Mouse (Mus musculus) heart, adult 2 months (tissue): Measurements from ENCODE around the gene Syn3. TPM values are rescaled to one million over a fixed set of nuclear protein-coding genes. Genes with fewer than 3 reads are reported as not detected.

Experiments
- DNase-seq, 2 experiments: peaks; one replicate each; pipeline ENCODE4 v3.0.0; 2021
- H3K27ac ChIP-seq: fragments of 200-600 bp; 2 replicates; pipeline ENCODE4 v1.8.1; 2022
- H3K27me3 ChIP-seq: fragments of 200-500 bp; 2 replicates; pipeline ENCODE4 v1.6.1; 2012; ENCODE audit warnings: mild to moderate bottlenecking, low read length, inconsistent platforms, mixed read lengths; ENCODE audit not compliant: control insufficient read depth, insufficient read depth
- H3K36me3 ChIP-seq: fragments of 200-500 bp; 2 replicates; pipeline ENCODE4 v1.6.1; 2012; ENCODE audit warnings: low read length, inconsistent platforms; ENCODE audit not compliant: control insufficient read depth, insufficient read depth
- H3K4me1 ChIP-seq: fragments of 200-500 bp; 2 replicates; pipeline ENCODE4 v1.6.1; 2011; ENCODE audit warnings: low read length; ENCODE audit not compliant: control insufficient read depth, insufficient read depth
- H3K4me3 ChIP-seq: fragments of 200-600 bp; 2 replicates; pipeline ENCODE4 v1.8.1; 2022
- H3K79me2 ChIP-seq: fragments of 200-500 bp; replicated peaks from 2 replicates; pipeline ENCODE4 v1.6.1; 2012; ENCODE audit warnings: mild to moderate bottlenecking, inconsistent platforms, low read length, moderate library complexity, mixed read lengths; ENCODE audit not compliant: control insufficient read depth, insufficient read depth
- H3K9ac ChIP-seq: fragments of 200-500 bp; 2 replicates; pipeline ENCODE4 v1.6.1; 2012; ENCODE audit warnings: low read depth, mild to moderate bottlenecking, control low read depth, inconsistent platforms, low read length, mixed read lengths
- CTCF ChIP-seq: fragments of 200-600 bp; IDR thresholded peaks from 2 replicates; pipeline ENCODE4 v1.8.1; 2022; ENCODE audit warnings: antibody characterized with exemption, mild to moderate bottlenecking, moderate library complexity
- EP300 ChIP-seq: fragments of 200-500 bp; IDR thresholded peaks from 2 replicates; pipeline ENCODE4 v1.6.1; 2011; ENCODE audit warnings: low read depth, low read length, control low read depth; ENCODE audit not compliant: insufficient read depth
- POLR2A ChIP-seq: fragments of 200-500 bp; IDR thresholded peaks from 2 replicates; pipeline ENCODE4 v1.6.1; 2011; ENCODE audit warnings: mild to moderate bottlenecking, low read depth, low read length, control low read depth; ENCODE audit not compliant: insufficient read depth
- WGBS: fragments of 180-500 bp; shearing (Covaris S2); methylation state at CpG from one replicate; pipeline ENCODE4 v1.1.7; 2018; 5-methylcytosine and 5-hydroxymethylcytosine counted together
- intact Hi-C: fragments of 180-260 bp; cut with DNase I; formaldehyde crosslinking; loops from one replicate; pipeline ENCODE4 v1.15.1; 2025
- polyA plus RNA-seq: library from polyadenylated mRNA; depleted of rRNA; stranded (reverse); fragments of >200 nt; gene quantifications from 2 replicates; pipeline ENCODE4 v1.2.3, GENCODE M21; 2012
- total RNA-seq, 2 experiments: library from RNA; stranded (reverse); gene quantifications; 2 replicates each; pipeline ENCODE4 v1.2.3; 2021

Syn3 gene
- total and polyA plus RNA-seq, 3 experiments, result 0.31 to 0.75 (median 0.41) TPM

DNA sequence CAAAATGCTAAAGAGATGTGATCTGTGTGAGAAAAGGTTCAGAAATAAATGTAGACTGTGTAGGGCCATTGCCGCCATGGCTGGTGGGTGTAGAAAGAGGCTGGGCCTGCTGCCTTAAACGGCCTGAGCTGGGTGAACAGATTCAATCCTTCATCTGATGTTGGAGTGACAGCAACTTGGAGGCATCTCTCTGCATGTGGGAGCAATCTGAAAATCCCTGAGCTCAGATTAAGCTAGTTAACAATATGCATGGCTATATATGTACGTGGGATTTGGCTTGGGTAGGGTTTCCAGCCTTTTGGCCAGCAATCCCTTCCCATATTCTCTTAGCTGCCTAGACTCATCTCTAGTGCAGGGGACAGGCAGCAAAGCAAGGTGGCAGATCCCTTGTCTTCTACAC lies 249.9 kb downstream of the Syn3 start:
- no peak overlapping the region for H3K9ac ChIP-seq
- no peak overlapping the region for H3K4me3 ChIP-seq
- peaks cover 11% of the 10 kb centered on the region for H3K4me1 ChIP-seq
- H3K79me2 ChIP-seq, result no peaks in the 10 kb centered on the region
- no peak for DNase-seq
- intact Hi-C loops, result no loop called here
- TF ChIP-seq EP300, result no peak
- WGBS, result 89% methylated on average over 3 of the region's 3 CpGs
- H3K27ac ChIP-seq, result no peak overlapping the region
- no peaks in the 10 kb centered on the region for H3K36me3 ChIP-seq
- no peaks in the 10 kb centered on the region for H3K27me3 ChIP-seq

DNA sequence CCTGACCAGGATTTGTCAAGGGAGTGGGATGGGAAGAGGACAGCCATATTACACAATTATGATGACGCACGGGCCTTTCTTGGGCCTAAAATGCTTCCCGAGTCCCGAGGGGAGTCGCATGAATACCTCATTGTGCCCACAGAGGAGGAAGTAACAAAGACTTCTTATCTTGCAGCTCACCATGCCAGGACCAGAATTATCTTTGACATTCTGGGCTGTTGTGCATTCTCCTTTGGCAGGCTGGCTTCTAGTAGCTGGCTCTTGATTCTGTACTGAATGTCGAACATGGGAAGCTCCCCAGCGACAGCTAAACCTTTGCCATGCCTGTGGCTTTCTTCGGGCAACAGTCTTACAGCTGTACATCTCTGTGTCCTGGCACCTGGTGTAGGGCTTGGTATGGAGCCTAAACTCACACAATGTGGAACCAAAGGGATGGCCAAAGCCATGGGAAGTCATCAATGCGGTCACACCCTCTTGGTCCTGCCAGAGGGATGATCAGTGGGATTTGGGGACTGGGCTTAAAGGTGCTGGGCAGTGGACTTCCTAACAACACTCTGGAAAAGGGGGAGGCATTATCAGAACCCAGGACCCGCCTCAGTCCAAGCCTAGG lies 250.5 kb downstream of the Syn3 start:
- no peaks in the 10 kb centered on the region for H3K79me2 ChIP-seq
- no peak overlapping the region for H3K27ac ChIP-seq
- TF ChIP-seq POLR2A (no peak), CTCF (no peak), EP300 (no peak)
- H3K4me1 ChIP-seq, result peaks cover 11% of the 10 kb centered on the region
- no peaks in the 10 kb centered on the region for H3K36me3 ChIP-seq
- DNase-seq, result peak in 1 of 2 experiments; percentile 23
- no peak overlapping the region for H3K9ac ChIP-seq
- WGBS, result 63% methylated on average over 10 of the region's 10 CpGs
- H3K27me3 ChIP-seq, result no peaks in the 10 kb centered on the region
- intact Hi-C loops, result no loop called here
- no peak overlapping the region for H3K4me3 ChIP-seq

DNA sequence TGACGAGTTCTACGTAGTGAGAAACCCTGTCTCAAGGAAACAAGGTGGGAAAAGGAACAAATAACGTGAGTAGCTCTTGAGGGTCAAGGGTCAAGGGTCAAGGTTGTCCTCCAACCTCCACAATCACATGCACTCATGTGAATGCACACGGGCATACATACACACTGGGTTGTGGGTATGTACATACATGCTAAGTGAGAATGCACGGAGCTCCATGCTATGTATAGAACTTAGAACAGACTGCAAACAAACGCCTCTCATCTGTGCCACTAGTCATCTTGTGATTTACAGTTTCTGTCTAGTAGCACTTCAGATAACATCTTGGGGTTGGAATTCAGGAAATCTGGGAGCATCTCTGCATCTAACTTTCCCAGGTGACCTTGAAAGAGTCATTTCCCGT lies 253.3 kb downstream of the Syn3 start:
- intact Hi-C loops, result no loop called here
- Histone ChIP-seq H3K4me1 (peaks cover 7% of the 10 kb centered on the region), H3K4me3 (no peak overlapping the region), H3K27me3 (no peaks in the 10 kb centered on the region), H3K27ac (no peak overlapping the region), H3K36me3 (no peaks in the 10 kb centered on the region), H3K9ac (no peak overlapping the region), H3K79me2 (no peaks in the 10 kb centered on the region)
- no peak for DNase-seq
- TF ChIP-seq POLR2A (no peak), EP300 (no peak), CTCF (no peak)
- 84% methylated on average over 7 of the region's 7 CpGs for WGBS

DNA sequence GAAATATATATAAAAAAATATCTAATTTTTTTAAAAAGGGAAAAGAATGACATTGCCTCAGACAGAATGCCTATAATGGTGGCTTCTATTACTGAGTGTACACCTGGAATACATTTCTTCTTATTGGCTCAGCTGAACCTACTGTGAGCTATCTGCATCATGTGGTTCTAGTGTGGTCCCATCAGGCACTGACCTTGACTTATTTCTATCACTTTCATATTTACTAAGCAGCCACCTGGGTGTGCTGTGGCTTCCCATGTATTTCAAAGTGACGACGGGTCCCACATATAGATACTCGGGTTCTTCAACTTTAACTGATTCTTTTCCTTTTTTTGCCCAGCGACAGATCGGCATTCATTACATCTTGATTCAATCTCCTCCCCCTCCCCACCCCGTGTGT lies 255.2 kb downstream of the Syn3 start:
- no peak for TF ChIP-seq CTCF
- no peaks in the 10 kb centered on the region for H3K79me2 ChIP-seq

DNA sequence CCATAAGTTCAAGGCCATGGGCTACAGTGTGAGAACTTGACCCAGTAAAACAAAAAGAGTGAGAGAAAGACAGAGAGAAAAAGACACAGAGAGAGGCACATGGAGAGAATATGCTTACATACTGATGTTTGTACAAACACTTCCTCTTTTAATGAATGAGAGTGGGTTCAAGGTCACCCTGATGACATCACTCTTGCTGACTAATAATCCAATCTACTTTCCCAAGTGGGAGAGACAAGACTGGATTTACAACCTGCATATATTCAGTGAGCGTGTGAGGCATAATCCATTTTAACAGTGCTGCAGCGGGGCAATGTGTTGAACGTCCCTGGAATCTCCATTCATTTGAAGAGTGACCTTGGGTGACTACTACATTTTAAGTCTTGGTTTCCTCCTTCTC lies 256.0 kb downstream of the Syn3 start:
- no peaks in the 10 kb centered on the region for H3K4me1 ChIP-seq
- intact Hi-C loops, result no loop called here
- no peak for DNase-seq
- H3K27me3 ChIP-seq, result no peaks in the 10 kb centered on the region
- H3K27ac ChIP-seq, result no peak overlapping the region
- H3K79me2 ChIP-seq, result no peaks in the 10 kb centered on the region
- no peaks in the 10 kb centered on the region for H3K36me3 ChIP-seq
- 97% methylated on average over 3 of the region's 3 CpGs for WGBS
- TF ChIP-seq CTCF, result no peak
- H3K9ac ChIP-seq, result no peak overlapping the region
- H3K4me3 ChIP-seq, result no peak overlapping the region

More for the DNA sequence above, 255.2 kb downstream of the Syn3 start:
- Histone ChIP-seq H3K4me1 (no peaks in the 10 kb centered on the region; the same call in 1 of the 2 replicates), H3K27me3 (no peaks in the 10 kb centered on the region), H3K36me3 (no peaks in the 10 kb centered on the region), H3K9ac (no peak overlapping the region), H3K4me3 (no peak overlapping the region), H3K27ac (no peak overlapping the region)
- DNase-seq, result no peak
- intact Hi-C loops, result no loop called here
- 98% methylated on average over 5 of the region's 6 CpGs for WGBS

DNA sequence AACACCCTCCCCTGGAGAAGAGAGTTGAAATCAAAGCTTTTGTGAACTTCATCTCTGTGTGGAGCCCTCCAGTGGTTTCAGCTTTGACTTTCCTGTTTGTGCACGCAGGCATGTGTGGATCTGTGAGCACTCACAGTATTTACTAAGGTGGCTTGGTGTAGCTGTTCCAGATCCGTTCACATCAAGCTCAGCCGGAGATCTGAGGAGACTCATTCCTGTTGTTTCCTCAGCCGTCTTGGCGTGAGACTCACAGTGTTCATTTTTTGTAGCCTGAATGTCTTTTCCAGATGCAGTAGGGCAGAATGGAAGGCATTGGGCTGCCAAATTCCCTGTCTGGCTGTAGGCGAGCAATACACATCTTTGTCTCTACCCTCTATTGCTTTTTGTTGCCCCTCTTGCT lies 268.7 kb downstream of the Syn3 start:
- DNase-seq, result peak; percentile 20 to 24

More for the DNA sequence above, 268.7 kb downstream of the Syn3 start:
- peak; percentile 58 for TF ChIP-seq CTCF
- no peak for TF ChIP-seq POLR2A
- TF ChIP-seq EP300, result 0 out of 2 replicates have a peak, but pooled peaks have one; percentile 48
- Histone ChIP-seq H3K27me3 (no peaks in the 10 kb centered on the region), H3K4me3 (no peak overlapping the region), H3K9ac (no peak overlapping the region), H3K27ac (peak overlapping the region; percentile 48), H3K79me2 (no peaks in the 10 kb centered on the region), H3K4me1 (peaks cover 3% of the 10 kb centered on the region; the same call in 1 of the 2 replicates), H3K36me3 (no peaks in the 10 kb centered on the region)
- intact Hi-C loops, result no loop called here
- 54% methylated on average over 6 of the region's 6 CpGs for WGBS
